Mouse (Mus musculus) gastrocnemius, adult 2 months (tissue): Measurements from ENCODE around the gene Tsnax. TPM values are rescaled to one million over a fixed set of nuclear protein-coding genes. Genes with fewer than 3 reads are reported as not detected.

Experiments
- DNase-seq: peaks from one replicate; pipeline ENCODE4 v3.0.0; 2022
- H3K27ac ChIP-seq: fragments of 200-600 bp; 2 replicates; pipeline ENCODE4 v1.8.1; 2022; ENCODE audit warnings: mild to moderate bottlenecking
- H3K4me3 ChIP-seq: fragments of 200-600 bp; 2 replicates; pipeline ENCODE4 v1.8.1; 2022; ENCODE audit warnings: mild to moderate bottlenecking, moderate library complexity
- CTCF ChIP-seq: fragments of 200-600 bp; IDR thresholded peaks from 2 replicates; pipeline ENCODE4 v1.8.1; 2022; ENCODE audit warnings: antibody characterized with exemption, mild to moderate bottlenecking, moderate library complexity
- intact Hi-C: fragments of 180-260 bp; cut with DNase I; formaldehyde crosslinking; loops from one replicate; pipeline ENCODE4 v1.15.1; 2025
- total RNA-seq, 2 experiments: library from RNA; stranded (reverse); gene quantifications; 2 replicates each; pipeline ENCODE4 v1.2.3; 2021

Tsnax gene
- total RNA-seq, 2 experiments from 2014 or later, result 74.2 to 82.9 TPM

GRCm38 (mm10) chr8:125049051-125049750 is 36.4 kb downstream of the Tsnax start:
- intact Hi-C loops, result no loop called here
- no peak for TF ChIP-seq CTCF
- H3K27ac ChIP-seq, result 0 out of 2 replicates have a peak overlapping the region, but pooled peaks have one; percentile 16
- DNase-seq, result peak; percentile 77
- H3K4me3 ChIP-seq, result no peak overlapping the region

GRCm38 (mm10) chr8:125049826-125050225 is 37.0 kb downstream of the Tsnax start:
- no peak for TF ChIP-seq CTCF
- no peak for DNase-seq
- no peak overlapping the region for H3K4me3 ChIP-seq
- H3K27ac ChIP-seq, result 0 out of 2 replicates have a peak overlapping the region, but pooled peaks have one; percentile 16
- intact Hi-C loops, result no loop called here

- peak; percentile 78 for DNase-seq
- Histone ChIP-seq H3K27ac (no peak overlapping the region), H3K4me3 (no peak overlapping the region)
- intact Hi-C loops, result no loop called here
- TF ChIP-seq CTCF, result peak; percentile 71
These were observed 39.2 kb downstream of the Tsnax start for GRCm38 (mm10) chr8:125052026-125052425.

GRCm38 (mm10) chr8:125053505-125054435 is 41.0 kb downstream of the Tsnax start, which contains the start of gene Disc1:
Gene Disc1 (plus strand): TSS chr8:125054195.
- H3K4me3 ChIP-seq, result peak within 1 kb of the TSS; percentile 81
- TF ChIP-seq CTCF, result no peak
- DNase-seq, result peak; percentile 64
- intact Hi-C loops, result no loop called here
- H3K27ac ChIP-seq, result peak within 1 kb of the TSS; percentile 79

- peak overlapping the region; percentile 79 for H3K27ac ChIP-seq
- TF ChIP-seq CTCF, result no peak
- DNase-seq, result peak; percentile 64
These were observed 41.6 kb downstream of the Tsnax start for GRCm38 (mm10) chr8:125054436-125054810.

GRCm38 (mm10) chr8:125060904-125061303 is 48.1 kb downstream of the Tsnax start:
- intact Hi-C loops, result loop anchor here (10.0 kb wide), 1 partner anchor 504 kb away; the partner anchor contains the start of gene Sipa1l2
- no peak for DNase-seq
- no peak for TF ChIP-seq CTCF
- no peak overlapping the region for H3K4me3 ChIP-seq
- H3K27ac ChIP-seq, result no peak overlapping the region

More at GRCm38 (mm10) chr8:125054436-125054810, 41.6 kb downstream of the Tsnax start:
- peak overlapping the region; percentile 81 for H3K4me3 ChIP-seq
- intact Hi-C loops, result no loop called here

- TF ChIP-seq CTCF, result no peak
- H3K4me3 ChIP-seq, result no peak overlapping the region
- no peak for DNase-seq
- no peak overlapping the region for H3K27ac ChIP-seq
- intact Hi-C loops, result loop anchor here (5.0 to 10.0 kb wide), 2 partner anchors 102 to 499 kb away; partner anchors contain the start of gene Sipa1l2
These were observed 52.8 kb downstream of the Tsnax start for GRCm38 (mm10) chr8:125065596-125065995.

GRCm38 (mm10) chr8:125066913-125067595 is 54.3 kb downstream of the Tsnax start:
- Histone ChIP-seq H3K27ac (peak overlapping the region; percentile 81), H3K4me3 (peak overlapping the region; percentile 62)
- peak; percentile 75 for DNase-seq
- intact Hi-C loops, result loop anchor here (5.0 to 10.0 kb wide), 2 partner anchors 100 to 498 kb away; partner anchors contain the start of gene Sipa1l2
- peak; percentile 77 for TF ChIP-seq CTCF

- Histone ChIP-seq H3K4me3 (peak overlapping the region; percentile 62), H3K27ac (peak overlapping the region; percentile 81)
- intact Hi-C loops, result loop anchor here (5.0 to 10.0 kb wide), 2 partner anchors 100 to 497 kb away; partner anchors contain the start of gene Sipa1l2
These were observed 54.8 kb downstream of the Tsnax start for GRCm38 (mm10) chr8:125067596-125067960.

GRCm38 (mm10) chr8:125068146-125068905 is 55.5 kb downstream of the Tsnax start:
- TF ChIP-seq CTCF, result peak; percentile 46
- DNase-seq, result no peak
- H3K4me3 ChIP-seq, result no peak overlapping the region
- peak overlapping the region; percentile 81 for H3K27ac ChIP-seq
- intact Hi-C loops, result loop anchor here (5.0 to 10.0 kb wide), 2 partner anchors 99 to 496 kb away; partner anchors contain the start of gene Sipa1l2

More at GRCm38 (mm10) chr8:125067596-125067960, 54.8 kb downstream of the Tsnax start:
- peak; percentile 51 for DNase-seq
- TF ChIP-seq CTCF, result no peak

- no peak for DNase-seq
- TF ChIP-seq CTCF, result no peak
- no peak overlapping the region for H3K27ac ChIP-seq
- H3K4me3 ChIP-seq, result no peak overlapping the region
- intact Hi-C loops, result loop anchor here (5.0 to 10.0 kb wide), 2 partner anchors 98 to 495 kb away; partner anchors contain the start of gene Sipa1l2
These were observed 56.5 kb downstream of the Tsnax start for GRCm38 (mm10) chr8:125069304-125069703.
